Mouse (Mus musculus) megakaryocyte, embryonic 14.5 days (primary cell): ENCODE results near the gene Zmynd12. TPM values are rescaled to one million over a fixed set of nuclear protein-coding genes. Genes with fewer than 3 reads are reported as not detected.
A peak's percentile ranks its signal among the peaks of the same experiment; 100 is the strongest.

Source experiments
- H3K27me3 ChIP-seq: replicated peaks from 2 replicates; pipeline ENCODE3; 2012; ENCODE audit warnings: inconsistent platforms
- H3K36me3 ChIP-seq: replicated peaks from 2 replicates; pipeline ENCODE3; 2012; ENCODE audit warnings: low read length, inconsistent platforms, mixed read lengths
- H3K4me1 ChIP-seq: 2 replicates; pipeline ENCODE4 v1.6.1; 2012; ENCODE audit warnings: inconsistent platforms
- H3K4me3 ChIP-seq: replicated peaks from 2 replicates; pipeline ENCODE3; 2012; ENCODE audit warnings: moderate library complexity, mild to moderate bottlenecking, inconsistent platforms
- H3K9me3 ChIP-seq: 2 replicates; pipeline ENCODE4 v1.6.1; 2012; ENCODE audit warnings: inconsistent platforms
- FLI1 ChIP-seq: IDR thresholded peaks from 2 replicates; pipeline ENCODE4 v1.6.1; 2012; ENCODE audit warnings: low read length, inconsistent platforms, mixed read lengths
- GATA1 ChIP-seq: IDR thresholded peaks from 3 replicates; pipeline ENCODE4 v1.6.1; 2012; ENCODE audit warnings: mixed read lengths, low read length, inconsistent platforms, borderline replicate concordance
- polyA plus RNA-seq: library from polyadenylated mRNA; stranded (reverse); fragments of >175 nt; gene quantifications from 2 replicates; pipeline ENCODE4 v1.2.3, GENCODE M21; 2012; ENCODE audit warnings: low replicate concordance; ENCODE audit not compliant: insufficient read depth

Gene Zmynd12
- polyA plus RNA-seq, result not detected in 2 replicates

- peaks cover 2% of the 10 kb centered on the region for H3K27me3 ChIP-seq
- no peak for TF ChIP-seq FLI1
- no peak for TF ChIP-seq GATA1
- H3K36me3 ChIP-seq, result peaks cover 9% of the 10 kb centered on the region
- no peaks in the 10 kb centered on the region for H3K9me3 ChIP-seq
- peak within 1 kb of the TSS; percentile 94 for H3K4me3 ChIP-seq
- H3K4me1 ChIP-seq, result peaks cover 46% of the 10 kb centered on the region
Measured at GRCm38 (mm10) chr4:119422294-119422964, at the start of gene Zmynd12, which contains the start of gene Ppcs. Gene Zmynd12, plus strand, starts transcription at chr4:119422814. Gene Ppcs, minus strand, starts transcription at chr4:119422420.

- Histone ChIP-seq H3K4me3 (no peak overlapping the region), H3K36me3 (no peaks in the 10 kb centered on the region), H3K27me3 (peaks cover 37% of the 10 kb centered on the region), H3K9me3 (no peaks in the 10 kb centered on the region), H3K4me1 (peaks cover 12% of the 10 kb centered on the region; the same call in 1 of the 2 replicates)
- TF ChIP-seq GATA1, result no peak
- no peak for TF ChIP-seq FLI1
Measured at GRCm38 (mm10) chr4:119381471-119382190, 41.0 kb upstream of the Zmynd12 start.

GRCm38 (mm10) chr4:119389184-119389583 is 33.4 kb upstream of the Zmynd12 start:
- Histone ChIP-seq H3K4me3 (no peak overlapping the region), H3K27me3 (peaks cover 25% of the 10 kb centered on the region), H3K36me3 (no peaks in the 10 kb centered on the region), H3K9me3 (peaks cover 4% of the 10 kb centered on the region; the same call in 1 of the 2 replicates), H3K4me1 (peaks cover 16% of the 10 kb centered on the region)
- TF ChIP-seq GATA1, result no peak

- H3K4me3 ChIP-seq, result no peak overlapping the region
- peaks cover 4% of the 10 kb centered on the region; the same call in 1 of the 2 replicates for H3K9me3 ChIP-seq
- H3K4me1 ChIP-seq, result peaks cover 16% of the 10 kb centered on the region
- H3K27me3 ChIP-seq, result peaks cover 33% of the 10 kb centered on the region
- no peak for TF ChIP-seq FLI1
- no peaks in the 10 kb centered on the region for H3K36me3 ChIP-seq
Measured at GRCm38 (mm10) chr4:119390369-119390768, 32.2 kb upstream of the Zmynd12 start.

- Histone ChIP-seq H3K27me3 (peaks cover 18% of the 10 kb centered on the region), H3K4me1 (0 out of 2 replicates have a peak, but pooled peaks cover 3% of the 10 kb centered on the region), H3K9me3 (peaks cover 17% of the 10 kb centered on the region), H3K4me3 (no peak overlapping the region), H3K36me3 (no peaks in the 10 kb centered on the region)
- TF ChIP-seq FLI1, result no peak
- TF ChIP-seq GATA1, result no peak
Measured at GRCm38 (mm10) chr4:119398751-119399150, 23.9 kb upstream of the Zmynd12 start.

GRCm38 (mm10) chr4:119400896-119401295 is 21.7 kb upstream of the Zmynd12 start:
- Histone ChIP-seq H3K4me1 (0 out of 2 replicates have a peak, but pooled peaks cover 3% of the 10 kb centered on the region), H3K4me3 (no peak overlapping the region), H3K27me3 (peaks cover 8% of the 10 kb centered on the region), H3K36me3 (no peaks in the 10 kb centered on the region), H3K9me3 (peaks cover 20% of the 10 kb centered on the region)
- TF ChIP-seq GATA1 (no peak), FLI1 (no peak)

- Histone ChIP-seq H3K4me1 (0 out of 2 replicates have a peak, but pooled peaks cover 3% of the 10 kb centered on the region), H3K27me3 (peaks cover 6% of the 10 kb centered on the region), H3K4me3 (no peak overlapping the region), H3K9me3 (peaks cover 36% of the 10 kb centered on the region), H3K36me3 (no peaks in the 10 kb centered on the region)
- TF ChIP-seq FLI1 (no peak), GATA1 (no peak)
Measured at GRCm38 (mm10) chr4:119403431-119403830, 19.2 kb upstream of the Zmynd12 start.

GRCm38 (mm10) chr4:119411877-119412650 is 10.6 kb upstream of the Zmynd12 start:
- no peaks in the 10 kb centered on the region for H3K36me3 ChIP-seq
- H3K4me3 ChIP-seq, result no peak overlapping the region
- TF ChIP-seq GATA1, result no peak
- TF ChIP-seq FLI1, result no peak
- peaks cover 15% of the 10 kb centered on the region for H3K27me3 ChIP-seq
- H3K9me3 ChIP-seq, result peaks cover 8% of the 10 kb centered on the region
- peaks cover 31% of the 10 kb centered on the region for H3K4me1 ChIP-seq

GRCm38 (mm10) chr4:119412791-119413190 is 9.8 kb upstream of the Zmynd12 start:
- Histone ChIP-seq H3K4me1 (peaks cover 38% of the 10 kb centered on the region), H3K4me3 (peak overlapping the region; percentile 50), H3K27me3 (peaks cover 15% of the 10 kb centered on the region), H3K9me3 (peaks cover 4% of the 10 kb centered on the region), H3K36me3 (no peaks in the 10 kb centered on the region)
- no peak for TF ChIP-seq FLI1
- TF ChIP-seq GATA1, result no peak
